ENCODE assay signal across 35 mouse cellular contexts in genomic region chr19:54099292-54099691, GRCm38 (mm10). TPM values are rescaled to one million over a fixed set of nuclear protein-coding genes. Genes with fewer than 3 reads are reported as not detected.
"Had no signal": no experiment of that assay in that cellular context is flagged by ENCODE, and none has a peak within 500 bp of the region (broad histone marks: within the 10 kb centered on the region; RNA-seq: fewer than 3 reads in every experiment).

No protein-coding gene starts in this region.

- H3K27me3 ChIP-seq: heart, embryonic 12.5 days; heart, embryonic 15.5 days; hindbrain, embryonic 12.5 days; hindbrain, embryonic 13.5 days; hindbrain, embryonic 15.5 days had no signal

- H3K4me3 ChIP-seq: heart, embryonic 10.5 days; heart, embryonic 12.5 days; heart, embryonic 13.5 days; heart, embryonic 15.5 days; hindbrain, embryonic 10.5 days; hindbrain, embryonic 12.5 days; hindbrain, embryonic 13.5 days; hindbrain, embryonic 15.5 days; kidney, embryonic 15.5 days; layer of hippocampus, adult 2 months had no signal

- H3K36me3 ChIP-seq: heart, embryonic 10.5 days; heart, embryonic 12.5 days; heart, embryonic 13.5 days; heart, embryonic 15.5 days; hindbrain, embryonic 10.5 days; hindbrain, embryonic 12.5 days; hindbrain, embryonic 13.5 days; hindbrain, embryonic 15.5 days; kidney, embryonic 15.5 days had no signal

- H3K4me2 ChIP-seq: heart, embryonic 12.5 days; heart, embryonic 13.5 days; heart, embryonic 15.5 days; hindbrain, embryonic 12.5 days; hindbrain, embryonic 13.5 days; hindbrain, embryonic 14.5 days; hindbrain, embryonic 15.5 days; kidney, embryonic 15.5 days had no signal

- H3K9me3 ChIP-seq: heart, embryonic 10.5 days; heart, embryonic 12.5 days; heart, embryonic 13.5 days; heart, embryonic 15.5 days; hindbrain, embryonic 10.5 days; hindbrain, embryonic 12.5 days; hindbrain, embryonic 13.5 days; hindbrain, embryonic 15.5 days; kidney, embryonic 15.5 days had no signal

- DNase-seq: heart, postnatal 10 days; heart, postnatal 14 days; heart, postnatal 36 days; heart, postnatal 4 days; kidney, adult 11 months; kidney, adult 18-20 months; kidney, adult 2 months; kidney, adult 8-10 months; kidney, adult 9 months; kidney, postnatal 10 days; kidney, postnatal 14 days; kidney, postnatal 25 days; kidney, postnatal 36 days; kidney, postnatal 4 days; layer of hippocampus, adult 9-11 months; layer of hippocampus, postnatal 36 days had no signal

- ATAC-seq: hindbrain, embryonic 16.5 days; hindbrain, postnatal 0 days; inflammation-experienced regulatory T-cells, adult 6 months; intestine, embryonic 16.5 days; intestine, postnatal 0 days had no signal

- H3K9ac ChIP-seq: heart, embryonic 12.5 days; heart, embryonic 13.5 days; heart, embryonic 15.5 days; hindbrain, embryonic 12.5 days; hindbrain, embryonic 13.5 days; hindbrain, embryonic 14.5 days; hindbrain, embryonic 15.5 days; kidney, embryonic 15.5 days had no signal

- H3K27ac ChIP-seq: heart, embryonic 10.5 days; heart, embryonic 13.5 days; heart, embryonic 15.5 days; hindbrain, embryonic 10.5 days; hindbrain, embryonic 12.5 days; hindbrain, embryonic 13.5 days; hindbrain, embryonic 14.5 days; hindbrain, embryonic 15.5 days; hindbrain, postnatal 0 days; kidney, embryonic 15.5 days; kidney, postnatal 0 days; layer of hippocampus, adult 2 months had no signal

RNA-seq across cellular contexts. Expression of gene Adra2a, which starts 55.3 kb away (rescaled TPM):
- polyA plus RNA-seq: heart, embryonic 13.5 days; heart, embryonic 14.5 days; heart, postnatal 0 days; inflammation-experienced regulatory T-cells, adult 6 months had no signal
